Mouse (Mus musculus): ENCODE data around the gene Iqschfp.

The Iqschfp gene

GRCm38 (mm10) chr3:67892026-67892705, at the start of gene Iqschfp, which contains the start of gene Iqcj:
Gene Iqschfp, plus strand, starts transcription at chr3:67892232.
Gene Iqcj, plus strand, starts transcription at chr3:67892220.
- no peak for DNase-seq (ENCODE audit: low spot score)

GRCm38 (mm10) chr3:67852397-67852796, 39.6 kb upstream of the Iqschfp start:
- no peak for DNase-seq (ENCODE audit: low spot score)

DNA sequence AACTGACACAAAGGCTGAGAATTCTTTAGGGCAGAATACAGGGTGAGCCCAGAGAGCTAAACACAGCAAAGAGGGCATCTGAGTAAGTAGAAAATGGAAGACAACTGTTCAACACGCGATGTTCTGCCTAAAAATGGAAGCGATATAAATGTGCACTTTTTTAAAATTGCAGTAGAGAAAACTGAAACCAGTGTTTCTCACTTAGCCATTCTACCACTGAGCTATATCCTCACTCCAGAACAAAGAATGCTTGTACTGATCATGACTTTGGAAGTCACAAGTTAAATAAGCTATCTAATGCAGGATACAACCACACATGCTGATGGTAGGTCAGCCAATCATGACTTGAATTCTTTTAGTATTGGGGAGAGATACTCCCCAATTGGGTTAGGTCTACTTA, 30.5 kb upstream of the Iqschfp start:
- DNase-seq (ENCODE audit: low spot score): no peak

DNA sequence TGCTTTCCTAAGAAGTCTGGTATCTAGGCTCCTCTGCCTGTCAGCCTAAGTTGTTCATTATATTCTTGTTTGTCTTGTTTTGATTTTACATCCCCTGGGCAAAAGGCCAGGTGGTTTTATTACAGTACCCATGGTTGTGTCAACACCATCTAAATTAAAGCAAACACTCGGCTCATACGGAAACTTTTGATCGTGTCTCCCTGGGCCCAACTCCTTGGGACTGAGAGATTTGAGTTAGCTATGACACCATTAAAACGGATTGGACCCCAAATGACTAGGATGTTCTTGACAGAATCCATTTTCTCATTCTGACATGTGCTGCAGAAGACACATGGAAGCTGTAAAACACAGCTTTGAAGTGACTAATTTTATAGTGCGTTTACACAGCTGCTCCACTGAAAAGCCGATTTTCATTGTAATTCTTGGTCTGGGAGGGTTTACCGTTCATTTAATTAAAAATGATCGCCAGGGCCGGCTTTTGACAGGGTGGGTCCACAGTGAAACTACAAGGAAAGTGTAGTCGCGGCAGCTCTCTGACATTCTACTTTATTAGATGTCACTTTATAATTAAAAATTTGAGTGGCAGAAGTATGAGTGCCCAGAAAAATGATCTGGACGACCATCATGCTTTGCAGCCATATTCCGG, 24.5 kb upstream of the Iqschfp start:
- DNase-seq (ENCODE audit: low spot score): no peak

GRCm38 (mm10) chr3:67869424-67869823, 22.6 kb upstream of the Iqschfp start:
- no peak for DNase-seq (ENCODE audit: low spot score)

- DNase-seq (ENCODE audit: low spot score): no peak
These were observed 14.8 kb upstream of the Iqschfp start for GRCm38 (mm10) chr3:67877253-67877652.

GRCm38 (mm10) chr3:67884335-67884734, 7.7 kb upstream of the Iqschfp start:
- DNase-seq (ENCODE audit: low spot score): no peak

DNA sequence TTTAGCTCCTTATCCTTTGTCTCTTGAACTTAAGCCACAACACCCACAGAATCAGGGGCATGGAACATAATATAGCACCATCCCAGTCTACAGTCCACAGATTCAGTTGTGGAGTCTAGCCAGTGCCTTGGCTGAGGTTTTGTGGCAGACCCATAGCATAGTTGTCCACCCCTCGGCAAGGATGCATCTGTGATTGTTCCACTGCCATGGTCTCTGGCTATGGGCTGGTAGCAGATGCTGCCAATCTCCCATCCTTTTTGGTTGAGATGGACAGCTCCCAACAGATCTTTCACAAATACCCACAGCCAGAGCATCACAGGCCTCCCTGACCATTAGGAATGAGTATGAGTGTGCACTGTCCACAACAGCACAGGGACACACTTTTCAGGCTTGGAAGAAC, 5.9 kb upstream of the Iqschfp start:
- DNase-seq (ENCODE audit: low spot score): no peak

GRCm38 (mm10) chr3:67887251-67887650, 4.8 kb upstream of the Iqschfp start:
- DNase-seq (ENCODE audit: low spot score): no peak

- no peak for DNase-seq (ENCODE audit: low spot score)
These were observed 736 bp downstream of the Iqschfp start for GRCm38 (mm10) chr3:67892768-67893167.

DNA sequence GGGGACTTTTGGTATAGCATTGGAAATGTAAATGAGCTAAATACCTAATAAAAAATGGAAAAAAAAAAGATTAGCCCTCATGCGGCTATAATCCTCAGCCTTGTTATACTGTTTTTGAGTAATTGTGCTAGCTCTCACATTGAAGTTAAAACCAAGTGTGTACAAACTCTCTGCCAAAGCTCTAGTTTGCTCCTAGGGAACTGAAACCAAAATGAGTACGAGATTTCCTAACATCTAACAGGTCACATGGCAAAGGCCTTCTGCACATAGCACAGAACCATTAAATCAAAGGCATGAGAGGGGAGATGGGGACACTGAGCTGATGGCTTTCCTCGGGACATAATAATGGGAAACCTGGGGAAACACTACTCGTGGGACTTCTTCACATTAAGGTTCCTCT, 10.5 kb downstream of the Iqschfp start:
- DNase-seq (ENCODE audit: low spot score): no peak

GRCm38 (mm10) chr3:67908586-67908985, 16.6 kb downstream of the Iqschfp start:
- no peak for DNase-seq (ENCODE audit: low spot score)

GRCm38 (mm10) chr3:67918098-67918497, 26.1 kb downstream of the Iqschfp start:
- DNase-seq (ENCODE audit: low spot score): no peak

GRCm38 (mm10) chr3:67918634-67919259, 26.7 kb downstream of the Iqschfp start:
- DNase-seq (ENCODE audit: low spot score): no peak

- DNase-seq (ENCODE audit: low spot score): no peak
These were observed 31.1 kb downstream of the Iqschfp start for GRCm38 (mm10) chr3:67923095-67923494.

GRCm38 (mm10) chr3:67925453-67925852, 33.4 kb downstream of the Iqschfp start:
- DNase-seq (ENCODE audit: low spot score): no peak

DNA sequence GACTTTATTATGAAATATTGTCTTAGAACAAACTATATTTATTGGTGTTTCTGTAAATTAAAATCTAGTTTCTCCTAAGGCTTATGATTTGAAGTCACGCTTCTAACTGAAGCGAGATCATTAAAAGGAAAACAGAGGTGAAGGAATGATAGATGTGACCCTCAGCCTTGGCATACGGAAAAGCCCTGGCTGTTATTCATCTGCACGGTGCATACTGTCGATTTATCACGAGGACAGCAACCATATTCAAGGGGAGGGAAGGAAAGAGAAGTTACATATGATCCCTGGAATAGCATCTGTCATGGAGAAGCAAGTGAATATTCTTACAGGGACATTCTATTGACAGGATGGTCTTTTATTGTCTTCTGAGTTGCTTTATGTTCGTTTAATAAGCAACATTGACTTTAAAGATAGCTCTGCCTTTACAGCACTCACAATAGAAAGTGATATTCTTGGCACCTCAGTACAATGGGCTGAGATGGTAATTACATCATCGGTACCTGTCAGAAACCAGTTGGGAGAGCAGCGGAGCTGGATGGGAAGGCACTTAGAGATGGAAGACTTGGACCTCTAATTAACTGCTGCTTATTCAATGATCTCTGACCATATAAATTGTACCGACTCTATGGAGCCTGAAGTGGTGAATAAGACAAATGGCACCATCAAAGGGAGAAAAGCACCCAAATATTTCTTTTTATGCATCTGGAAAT, 38.5 kb downstream of the Iqschfp start:
- DNase-seq (ENCODE audit: low spot score): no peak

DNA sequence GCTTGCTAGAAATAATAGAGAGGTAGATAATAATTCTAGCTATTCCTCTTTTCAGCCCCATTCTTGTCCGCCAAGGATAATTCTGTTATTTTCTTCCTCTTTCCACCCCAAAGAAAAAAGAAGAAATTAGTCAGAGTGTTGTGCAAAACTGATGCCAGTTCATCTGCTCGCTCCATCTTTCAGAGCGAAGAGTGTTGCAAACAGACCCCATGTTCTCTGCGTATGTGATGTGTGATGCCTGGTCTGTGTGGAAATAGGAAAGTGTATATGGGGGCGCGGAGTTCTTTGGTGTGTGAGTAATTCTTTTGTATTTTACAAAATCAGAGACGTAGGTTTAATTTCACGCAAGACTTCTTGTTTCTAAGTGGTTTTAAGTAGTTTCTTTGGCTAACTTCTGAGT, 39.1 kb downstream of the Iqschfp start:
- DNase-seq (ENCODE audit: low spot score): no peak

DNA sequence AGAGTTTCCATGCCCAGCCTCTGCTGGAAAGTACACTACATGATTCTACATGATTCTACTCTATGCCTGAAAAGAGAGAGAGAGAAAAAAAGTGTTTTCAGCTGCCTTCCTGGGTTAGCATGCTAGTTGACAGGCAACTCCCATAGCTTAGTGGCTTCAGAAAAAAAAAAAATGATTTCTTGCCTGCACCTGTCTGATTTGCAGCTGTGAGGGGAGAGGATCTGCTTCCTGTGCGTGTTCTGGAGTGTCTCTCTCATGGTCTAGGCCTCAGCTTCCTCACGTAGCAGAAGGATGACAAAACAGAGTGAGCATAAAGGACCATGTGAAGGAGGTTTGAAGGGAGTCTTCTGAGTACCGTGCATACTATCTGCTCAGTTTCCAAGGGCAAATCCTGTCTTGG, 39.9 kb downstream of the Iqschfp start:
- DNase-seq (ENCODE audit: low spot score): no peak

DNA sequence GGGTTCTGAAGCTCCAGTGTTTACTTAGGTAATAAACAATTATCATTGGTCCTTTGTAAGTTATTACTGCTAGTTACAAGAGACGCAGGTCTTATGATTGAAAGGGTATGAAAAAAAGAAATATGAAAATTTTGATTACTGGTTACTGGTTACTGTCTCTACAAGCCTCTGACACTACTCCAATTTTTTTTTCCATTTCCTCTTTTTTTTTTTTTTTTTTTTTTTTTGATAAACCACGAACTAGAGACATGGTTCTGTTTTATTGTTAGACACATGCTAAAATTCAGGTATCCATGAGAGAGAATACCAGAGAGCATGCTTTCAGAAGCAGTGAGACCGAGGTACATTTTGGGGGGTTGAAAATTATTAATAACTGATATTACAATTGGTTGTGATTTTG, 43.8 kb downstream of the Iqschfp start:
- no peak for DNase-seq (ENCODE audit: low spot score)

- DNase-seq (ENCODE audit: low spot score): no peak
These were observed 55.0 kb downstream of the Iqschfp start for GRCm38 (mm10) chr3:67947000-67947399.

GRCm38 (mm10) chr3:67952517-67952940, 60.5 kb downstream of the Iqschfp start:
- no peak for DNase-seq (ENCODE audit: low spot score)
